Mouse (Mus musculus): ENCODE results near the gene Fam53b.

DNA sequence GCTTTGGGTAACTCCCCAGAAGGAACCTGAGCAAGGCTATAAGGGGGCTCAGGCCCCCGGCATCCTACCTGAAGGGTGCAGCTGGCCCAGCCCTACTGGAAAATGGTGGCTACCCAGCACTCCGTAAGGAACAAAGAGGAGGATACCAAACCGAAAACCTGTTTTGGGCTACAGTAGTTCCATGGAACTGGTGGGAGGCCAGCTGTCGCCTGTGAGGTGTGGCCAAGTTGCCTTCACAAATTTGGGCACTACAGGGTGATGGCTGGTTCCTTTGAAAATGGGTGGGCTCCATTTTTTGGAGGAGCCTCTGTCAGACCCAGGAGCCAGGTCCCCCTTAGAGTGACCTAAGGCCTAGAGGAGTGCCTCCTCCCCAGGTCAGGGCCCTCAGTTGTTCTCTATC, 98.4 kb downstream of the Fam53b start:
- TF ChIP-seq EP300 (IDR thresholded peaks at IDR 0.05; ENCODE audit: low read depth) (no peak), CTCF (IDR thresholded peaks at IDR 0.05; ENCODE audit: low read depth) (no peak)
